Comparison of ENCODE assay signal across 11 mouse cellular contexts in genomic region chr4:131356316-131356715, GRCm38 (mm10).
DNase-seq lines count a peak whose midpoint lies in the region; ATAC-seq and TF ChIP-seq lines count a peak whose summit lies in the region.
"Had no signal": no experiment of that assay in that cellular context is flagged by ENCODE, and none has a peak within 500 bp of the region (broad histone marks: within the 10 kb centered on the region; RNA-seq: fewer than 3 reads in every experiment).

No protein-coding gene starts in this region.

- H3K9ac ChIP-seq in intestine, postnatal 0 days (ENCODE audit: low read depth, low read length): no peak overlapping the region
- no peak overlapping the region for H3K9ac ChIP-seq in intestine, embryonic 16.5 days (ENCODE audit: low read depth, low read length)
- H3K9ac ChIP-seq in hindbrain, embryonic 11.5 days (ENCODE audit: low read depth, low read length): no peak overlapping the region
- H3K9ac ChIP-seq in heart, adult 2 months (ENCODE audit: low read depth, low read length): no peak overlapping the region

- DNase-seq in A20 (ENCODE audit: low read depth, low spot score): peak; percentile 47
- peak; percentile 69 to 92 for DNase-seq in left cerebral cortex, postnatal 25 days (ENCODE audit: low spot score in 2 of 2)
- no peak for DNase-seq in adrenal gland, adult 2 months
- DNase-seq in hindbrain, embryonic 11.5 days (ENCODE audit: low spot score): no peak
- no peak for DNase-seq in heart, adult 2 months
- DNase-seq: kidney, adult 8-10 months; midbrain, embryonic 14.5 days had no signal

- TF ChIP-seq CTCF in intestine, postnatal 0 days (IDR thresholded peaks at IDR 0.05; ENCODE audit: low read depth): no peak
- no peak for TF ChIP-seq CTCF in heart, adult 2 months (IDR thresholded peaks at IDR 0.05)

- H3K27ac ChIP-seq in intestine, postnatal 0 days (ENCODE audit: low read depth, low read length): no peak overlapping the region
- no peak overlapping the region for H3K27ac ChIP-seq in intestine, embryonic 16.5 days (ENCODE audit: low read length)
- no peak overlapping the region for H3K27ac ChIP-seq in hindbrain, embryonic 11.5 days (ENCODE audit: low read depth, low read length)
- H3K27ac ChIP-seq in heart, adult 2 months: no peak overlapping the region

- no peaks in the 10 kb centered on the region for H3K27me3 ChIP-seq in intestine, postnatal 0 days (replicated peaks; ENCODE audit: control insufficient read depth, insufficient read depth, low read length)
- H3K27me3 ChIP-seq in intestine, embryonic 16.5 days (replicated peaks; ENCODE audit: control insufficient read depth, insufficient read depth, low read length): no peaks in the 10 kb centered on the region
- no peaks in the 10 kb centered on the region for H3K27me3 ChIP-seq in hindbrain, embryonic 11.5 days (ENCODE audit: control insufficient read depth, insufficient read depth, low read length)
- 0 out of 2 replicates have a peak, but pooled peaks cover 2% of the 10 kb centered on the region for H3K27me3 ChIP-seq in heart, adult 2 months (ENCODE audit: control insufficient read depth, insufficient read depth, low read length)

- no peak for TF ChIP-seq POLR2A in heart, adult 2 months (IDR thresholded peaks at IDR 0.05; ENCODE audit: insufficient read depth, low read depth, low read length)

- 80% methylated on average over 12 of the region's 12 CpGs for WGBS in intestine, postnatal 0 days
- 74% methylated on average over 12 of the region's 12 CpGs for WGBS in intestine, embryonic 16.5 days
- 82% methylated on average over 12 of the region's 12 CpGs for WGBS in hindbrain, embryonic 11.5 days
- 69% methylated on average over 12 of the region's 12 CpGs for WGBS in heart, adult 2 months

- 0 out of 2 replicates have a peak, but pooled peaks have one; percentile 10 for ATAC-seq in intestine, postnatal 0 days
- ATAC-seq in intestine, embryonic 16.5 days: no peak
- peak; percentile 77 for ATAC-seq in frontal cortex, adult (ENCODE audit: low TSS enrichment)
- ATAC-seq in hindbrain, embryonic 11.5 days (ENCODE audit: low FRiP score): no peak
- ATAC-seq: CD4-positive, CD25-positive, alpha-beta regulatory T cell, adult 4 months had no signal

- no peak for TF ChIP-seq EP300 in heart, adult 2 months (IDR thresholded peaks at IDR 0.05; ENCODE audit: insufficient read depth, low read depth, low read length)

- no peak overlapping the region for H3K4me2 ChIP-seq in intestine, postnatal 0 days (replicated peaks; ENCODE audit: low read depth)
- H3K4me2 ChIP-seq in intestine, embryonic 16.5 days (ENCODE audit: low read depth, low read length): no peak overlapping the region
- no peak overlapping the region for H3K4me2 ChIP-seq in hindbrain, embryonic 11.5 days (replicated peaks; ENCODE audit: low read depth, low read length)

- no peaks in the 10 kb centered on the region for H3K4me1 ChIP-seq in intestine, postnatal 0 days (replicated peaks; ENCODE audit: control insufficient read depth, insufficient read depth, low read length)
- no peaks in the 10 kb centered on the region for H3K4me1 ChIP-seq in intestine, embryonic 16.5 days (ENCODE audit: control insufficient read depth, insufficient read depth, low read length)
- no peaks in the 10 kb centered on the region for H3K4me1 ChIP-seq in hindbrain, embryonic 11.5 days (replicated peaks; ENCODE audit: control insufficient read depth, insufficient read depth, low read length)
- H3K4me1 ChIP-seq in heart, adult 2 months (ENCODE audit: control insufficient read depth, insufficient read depth, low read length): no peaks in the 10 kb centered on the region

- H3K36me3 ChIP-seq in intestine, postnatal 0 days (ENCODE audit: control insufficient read depth, insufficient read depth): no peaks in the 10 kb centered on the region
- H3K36me3 ChIP-seq in intestine, embryonic 16.5 days (ENCODE audit: control insufficient read depth, insufficient read depth, low read length): no peaks in the 10 kb centered on the region
- H3K36me3 ChIP-seq in hindbrain, embryonic 11.5 days (ENCODE audit: control insufficient read depth, insufficient read depth, low read length): no peaks in the 10 kb centered on the region
- H3K36me3 ChIP-seq in heart, adult 2 months (ENCODE audit: control insufficient read depth, insufficient read depth, low read length): no peaks in the 10 kb centered on the region

- no peak overlapping the region for H3K4me3 ChIP-seq in intestine, postnatal 0 days (ENCODE audit: low read depth, low read length)
- H3K4me3 ChIP-seq in intestine, embryonic 16.5 days (ENCODE audit: low read length): no peak overlapping the region
- H3K4me3 ChIP-seq in hindbrain, embryonic 11.5 days (ENCODE audit: low read depth, low read length): no peak overlapping the region
- H3K4me3 ChIP-seq in heart, adult 2 months: no peak overlapping the region

- intact Hi-C loops in left cerebral cortex, postnatal 25 days (cut with DNase I): loop anchor here (5.0 kb wide), 1 partner anchor 89 kb away; no protein-coding TSS in a partner anchor
- intact Hi-C loops in heart, adult 2 months (cut with DNase I): no loop called here

- H3K9me3 ChIP-seq in intestine, postnatal 0 days (ENCODE audit: control insufficient read depth): no peaks in the 10 kb centered on the region
- H3K9me3 ChIP-seq in intestine, embryonic 16.5 days (ENCODE audit: control insufficient read depth, low read length): no peaks in the 10 kb centered on the region
- H3K9me3 ChIP-seq in hindbrain, embryonic 11.5 days (ENCODE audit: control insufficient read depth, low read length): no peaks in the 10 kb centered on the region

- H3K79me2 ChIP-seq in heart, adult 2 months (replicated peaks; ENCODE audit: control insufficient read depth, insufficient read depth, low read length): no peaks in the 10 kb centered on the region

Comparison
In these comparisons a context has a peak if more than half of its experiments do, and no peak if none do; other contexts are left out.
1. ATAC-seq: peak in intestine, postnatal 0 days (single experiment) and frontal cortex, adult (single experiment); none in intestine, embryonic 16.5 days (single experiment) and hindbrain, embryonic 11.5 days (single experiment).
2. DNase-seq: peak in A20 (single experiment) and left cerebral cortex, postnatal 25 days (2 of 2); none in adrenal gland, adult 2 months (single experiment), hindbrain, embryonic 11.5 days (single experiment) and heart, adult 2 months (0 of 2).